Mouse (Mus musculus): ENCODE measurements around the gene Enthd1.

Gene Enthd1

GRCm38 (mm10) chr15:80574211-80575040 lies 9.5 kb upstream of the Enthd1 start:
- DNase-seq (ENCODE audit: low spot score): no peak

- DNase-seq (ENCODE audit: low spot score): no peak
These were observed 8.0 kb upstream of the Enthd1 start for GRCm38 (mm10) chr15:80572811-80573520.

GRCm38 (mm10) chr15:80572291-80572690 lies 7.3 kb upstream of the Enthd1 start, which contains the start of gene Grap2:
Grap2 (plus strand) TSS chr15:80572594.
- DNase-seq (ENCODE audit: low spot score): no peak

GRCm38 (mm10) chr15:80571611-80572010 lies 6.7 kb upstream of the Enthd1 start:
- no peak for DNase-seq (ENCODE audit: low spot score)

- no peak for DNase-seq (ENCODE audit: low spot score)
These were observed 5.3 kb upstream of the Enthd1 start for GRCm38 (mm10) chr15:80570226-80570625.

- DNase-seq (ENCODE audit: low spot score): no peak
These were observed 4.2 kb upstream of the Enthd1 start for GRCm38 (mm10) chr15:80569205-80569604.

GRCm38 (mm10) chr15:80567731-80568130 lies 2.8 kb upstream of the Enthd1 start:
- no peak for DNase-seq (ENCODE audit: low spot score)

GRCm38 (mm10) chr15:80567139-80567538 lies 2.2 kb upstream of the Enthd1 start:
- DNase-seq (ENCODE audit: low spot score): no peak

- DNase-seq (ENCODE audit: low spot score): no peak
These were observed 1.7 kb upstream of the Enthd1 start for GRCm38 (mm10) chr15:80566696-80567095.

- no peak for DNase-seq (ENCODE audit: low spot score)
These were observed 1.2 kb downstream of the Enthd1 start for GRCm38 (mm10) chr15:80563634-80564208.

GRCm38 (mm10) chr15:80562446-80562845 lies 2.5 kb downstream of the Enthd1 start:
- no peak for DNase-seq (ENCODE audit: low spot score)

GRCm38 (mm10) chr15:80560646-80561580 lies 4.0 kb downstream of the Enthd1 start:
- no peak for DNase-seq (ENCODE audit: low spot score)

- peak; percentile 19 for DNase-seq (ENCODE audit: low spot score)
These were observed 5.0 kb downstream of the Enthd1 start for GRCm38 (mm10) chr15:80559978-80560377.

GRCm38 (mm10) chr15:80559534-80559933 lies 5.4 kb downstream of the Enthd1 start:
- DNase-seq (ENCODE audit: low spot score): no peak

- no peak for DNase-seq (ENCODE audit: low spot score)
These were observed 7.2 kb downstream of the Enthd1 start for GRCm38 (mm10) chr15:80557745-80558144.

GRCm38 (mm10) chr15:80556021-80556420 lies 8.9 kb downstream of the Enthd1 start:
- DNase-seq (ENCODE audit: low spot score): no peak

- DNase-seq (ENCODE audit: low spot score): no peak
These were observed 9.8 kb downstream of the Enthd1 start for GRCm38 (mm10) chr15:80554860-80555822.

GRCm38 (mm10) chr15:80545430-80545829 lies 19.5 kb downstream of the Enthd1 start:
- DNase-seq (ENCODE audit: low spot score): no peak

GRCm38 (mm10) chr15:80544115-80544514 lies 20.8 kb downstream of the Enthd1 start:
- DNase-seq (ENCODE audit: low spot score): no peak

- DNase-seq (ENCODE audit: low spot score): no peak
These were observed 26.1 kb downstream of the Enthd1 start for GRCm38 (mm10) chr15:80538671-80539340.
